Mouse (Mus musculus) naive thymus-derived CD4-positive, alpha-beta T cell, adult 2 months (primary cell): ENCODE data around the gene Oscp1.

Source experiments
- DNase-seq: peaks from one replicate; pipeline ENCODE4 v3.0.0-alpha.2; 2011; ENCODE audit warnings: low read depth

Gene Oscp1

GRCm38 (mm10) chr4:126110374-126111152 lies 52.2 kb downstream of the Oscp1 start:
- peak; percentile 85 for DNase-seq

GRCm38 (mm10) chr4:126111153-126111549 lies 52.8 kb downstream of the Oscp1 start:
- no peak for DNase-seq

DNA sequence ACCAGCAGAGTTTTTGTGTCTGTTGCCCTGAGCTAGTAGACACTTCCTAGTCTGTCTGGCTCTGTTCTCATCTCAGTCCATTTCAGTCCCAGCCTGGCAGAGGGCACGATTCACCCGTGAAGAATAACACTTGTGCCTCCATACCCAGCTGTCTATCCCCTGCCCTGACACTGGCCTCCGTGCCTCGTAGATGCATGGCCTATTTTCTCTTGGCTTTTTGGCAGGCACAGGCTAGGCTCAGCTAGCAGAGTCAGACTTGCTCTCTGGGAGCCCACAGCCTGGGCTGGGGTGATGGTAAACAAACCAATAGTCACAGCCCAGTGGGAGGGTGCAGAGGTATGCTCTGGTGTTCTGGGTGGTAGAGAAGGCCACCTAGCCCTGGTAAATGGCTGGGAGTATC lies 54.9 kb downstream of the Oscp1 start:
- no peak for DNase-seq

DNA sequence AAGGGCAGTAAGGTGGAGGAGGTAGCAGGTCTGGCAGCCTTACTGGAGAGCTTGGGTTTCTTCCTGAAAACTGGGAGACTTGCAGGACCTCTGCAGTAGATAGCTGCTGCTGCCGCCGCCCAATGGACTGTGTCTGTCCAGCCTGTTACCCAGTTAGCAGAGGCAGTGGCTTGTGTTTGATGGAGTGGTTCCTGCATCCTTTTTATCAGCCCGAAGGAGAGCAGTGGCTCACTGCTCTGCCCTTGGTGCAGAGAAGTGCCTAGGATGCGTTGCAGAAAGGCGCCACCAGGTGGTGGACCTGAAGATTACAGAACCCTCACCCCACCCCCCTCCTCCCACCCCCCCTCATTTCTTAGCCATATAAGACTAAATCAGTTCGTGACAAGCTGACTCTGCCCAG lies 55.6 kb downstream of the Oscp1 start:
- peak; percentile 89 for DNase-seq

GRCm38 (mm10) chr4:126115411-126115810 lies 57.0 kb downstream of the Oscp1 start:
- DNase-seq = no peak

DNA sequence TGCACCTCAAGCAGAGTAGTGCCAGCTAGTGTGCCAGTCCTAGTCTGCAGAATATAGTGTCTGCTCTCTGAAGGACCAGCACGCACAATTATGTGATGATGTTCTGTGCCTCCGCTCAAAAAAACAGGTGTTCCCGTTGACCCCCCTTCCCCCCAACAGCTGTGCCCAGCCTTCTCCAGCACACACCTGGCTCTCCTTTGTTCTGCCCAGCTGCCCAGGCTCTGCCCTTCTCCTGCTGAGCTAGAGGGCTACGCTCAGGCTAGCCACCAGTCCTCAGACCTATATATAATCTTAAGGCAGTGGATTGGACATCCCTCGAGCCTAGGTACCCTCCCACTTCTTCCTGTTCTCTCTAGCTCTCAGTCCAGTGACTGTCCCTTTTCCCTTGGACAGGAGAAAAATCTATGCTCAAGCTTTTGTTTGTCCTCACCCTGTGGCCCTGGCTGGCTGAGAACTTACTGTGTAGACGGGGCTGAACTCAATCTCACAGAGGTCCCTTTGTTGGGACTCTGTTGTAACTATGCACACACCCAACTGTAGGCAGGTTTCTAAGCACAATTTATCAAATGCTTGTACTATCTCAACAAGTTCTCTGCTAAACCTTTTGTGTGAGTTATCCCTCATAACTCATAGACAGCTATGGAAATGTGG lies 57.6 kb downstream of the Oscp1 start:
- DNase-seq = no peak

DNA sequence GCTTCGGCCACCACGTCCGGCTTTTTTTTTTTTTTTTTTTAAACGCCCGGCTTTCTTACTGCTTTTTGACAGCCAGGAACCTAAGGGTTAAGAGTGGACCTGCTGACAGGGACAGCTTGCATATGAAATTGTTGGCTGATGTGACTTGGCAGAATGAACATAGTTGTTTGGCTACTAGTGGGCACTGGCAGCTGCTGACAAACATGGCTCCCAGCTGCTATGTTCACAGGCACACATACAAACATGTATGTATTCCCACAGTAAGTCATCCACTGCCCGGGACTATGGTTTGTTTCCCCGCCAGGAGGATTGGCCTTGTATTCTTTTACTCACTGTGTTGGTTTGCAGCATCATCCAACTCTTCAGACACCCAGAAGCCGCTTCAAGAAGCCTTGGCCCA lies 58.8 kb downstream of the Oscp1 start:
- DNase-seq = no peak

GRCm38 (mm10) chr4:126118651-126119050 lies 60.3 kb downstream of the Oscp1 start:
- no peak for DNase-seq

DNA sequence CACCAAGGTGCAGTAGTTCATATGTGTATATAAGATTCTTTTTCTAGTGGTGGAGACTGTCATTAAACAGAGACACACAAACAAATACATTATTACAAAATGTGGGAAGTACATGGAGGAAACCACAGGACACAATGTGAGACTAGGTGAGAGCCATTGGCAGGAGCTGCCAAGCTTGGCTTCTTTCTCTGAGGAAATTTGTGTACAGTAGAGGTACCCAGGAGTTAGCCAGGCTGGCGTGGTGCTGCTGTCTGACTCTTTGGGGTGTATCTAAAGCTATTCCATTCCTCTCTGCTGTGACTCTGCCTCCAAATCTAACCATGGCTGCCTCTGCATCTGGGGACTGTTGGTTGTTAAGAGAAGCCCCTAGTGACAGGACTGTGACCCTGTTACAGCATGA lies 60.7 kb downstream of the Oscp1 start:
- DNase-seq = no peak

- no peak for DNase-seq
Observed at GRCm38 (mm10) chr4:126120052-126120451, 61.7 kb downstream of the Oscp1 start.

- DNase-seq = no peak
Observed at GRCm38 (mm10) chr4:126120506-126120905, 62.1 kb downstream of the Oscp1 start.

GRCm38 (mm10) chr4:126123309-126124040 lies 65.1 kb downstream of the Oscp1 start:
- DNase-seq = no peak

- no peak for DNase-seq
Observed at GRCm38 (mm10) chr4:126130502-126130901, 72.1 kb downstream of the Oscp1 start.

DNA sequence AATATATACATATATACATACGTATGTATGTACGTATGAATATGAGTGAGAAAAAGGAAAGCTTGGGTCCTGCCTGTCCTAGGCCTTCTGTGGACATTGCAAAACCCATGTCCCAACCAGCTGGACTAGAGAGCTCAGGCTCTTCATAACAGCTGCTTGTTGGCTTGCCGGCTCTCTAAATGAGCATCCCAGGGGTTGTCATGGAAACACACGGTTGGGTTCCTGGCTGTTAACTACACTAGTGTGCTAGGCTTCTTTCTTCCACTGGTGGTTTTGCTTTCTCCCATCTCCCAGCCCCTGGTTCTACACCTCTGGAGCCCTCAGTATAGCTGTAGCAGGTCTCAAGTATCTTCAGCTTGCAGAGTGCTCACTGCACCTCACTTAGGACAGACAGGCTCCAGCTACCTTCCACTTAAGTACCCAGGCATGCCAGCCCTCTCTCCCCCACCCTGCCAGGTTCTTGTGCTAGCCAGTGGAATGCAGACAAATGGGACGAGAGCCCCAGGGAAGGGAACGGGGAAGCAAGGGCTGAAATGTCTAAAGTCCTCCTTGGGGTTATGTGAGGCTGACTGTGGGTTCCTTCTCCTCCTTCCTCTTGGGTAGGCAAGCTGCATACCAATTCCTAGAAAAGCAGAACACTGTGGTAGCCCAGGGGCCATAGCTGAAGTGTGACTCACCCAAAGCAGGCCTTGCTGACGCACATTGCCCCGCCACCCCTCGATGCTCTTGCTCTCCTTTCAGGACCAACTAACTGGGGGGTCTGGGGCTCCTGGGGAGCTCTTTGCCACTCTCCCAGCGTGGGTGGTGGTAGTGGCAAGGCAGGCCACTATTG lies 73.1 kb downstream of the Oscp1 start:
- no peak for DNase-seq

DNA sequence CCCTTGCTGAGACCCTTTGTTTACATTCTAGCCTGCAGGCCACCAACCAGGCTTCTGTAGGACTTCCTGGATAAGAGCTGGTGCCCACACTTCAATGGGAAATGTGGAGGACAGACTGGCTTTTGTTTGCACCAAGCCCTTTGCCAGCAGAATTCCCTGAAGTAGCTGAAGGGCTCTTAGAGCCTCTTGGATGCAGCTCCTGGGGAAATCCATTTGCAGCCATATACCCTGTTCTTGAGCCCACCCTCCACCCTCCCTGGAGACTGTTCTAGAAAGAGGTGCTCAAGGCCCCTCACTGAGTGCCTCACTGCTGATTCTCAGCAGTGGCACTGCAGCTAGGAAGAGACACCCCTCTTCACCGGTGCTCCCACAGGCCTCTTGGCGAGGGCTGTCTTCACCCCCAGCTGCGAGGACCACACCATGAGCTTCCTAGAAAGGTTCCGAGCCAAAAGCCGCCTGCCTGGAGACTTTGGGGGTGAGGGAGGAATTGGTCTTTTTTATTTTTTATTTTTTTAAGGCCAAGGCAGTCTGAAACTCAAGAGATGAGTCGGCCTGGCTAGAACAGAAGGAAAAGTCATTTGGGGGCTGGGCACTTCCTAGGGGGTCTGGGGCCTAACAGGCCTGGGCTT lies 74.4 kb downstream of the Oscp1 start:
- DNase-seq = no peak

DNA sequence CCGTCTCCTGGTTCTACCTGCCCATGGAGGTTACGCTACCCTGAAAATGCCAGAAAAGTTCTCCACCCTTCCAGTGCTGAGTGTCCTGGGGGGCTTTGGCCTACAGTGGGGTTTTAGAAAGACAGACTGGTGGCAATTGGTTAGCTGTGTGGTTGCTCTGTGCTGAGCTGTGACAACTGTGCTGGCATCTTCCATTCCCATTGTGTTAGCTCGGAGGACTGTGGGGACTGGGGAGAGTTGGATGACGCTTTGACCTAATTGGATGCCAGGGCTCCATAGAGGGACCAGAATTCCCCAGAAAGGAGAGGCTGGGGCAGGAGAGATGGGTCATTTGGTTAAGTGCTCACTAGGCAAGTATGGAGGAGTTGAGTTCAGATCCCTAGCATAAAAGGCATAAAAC lies 75.9 kb downstream of the Oscp1 start:
- no peak for DNase-seq

DNA sequence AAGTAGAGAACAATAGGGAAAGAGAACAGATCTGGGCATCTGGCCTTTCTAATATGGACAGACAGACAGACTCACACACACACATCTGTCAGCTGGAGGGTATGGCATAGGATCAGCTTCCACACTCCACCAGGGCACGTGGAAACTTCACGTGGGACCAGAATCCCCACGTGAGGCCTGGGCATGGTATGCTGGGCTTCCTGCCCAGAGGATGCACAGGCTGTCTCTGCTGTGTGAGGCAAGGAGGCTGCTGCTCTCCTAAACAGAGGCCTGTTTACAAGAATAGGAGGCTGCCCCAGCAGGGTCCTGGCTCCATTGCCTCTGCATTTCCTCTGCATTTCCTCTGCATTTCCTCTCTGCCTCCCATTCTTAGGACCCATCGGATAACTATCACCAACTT lies 76.3 kb downstream of the Oscp1 start:
- DNase-seq = no peak

GRCm38 (mm10) chr4:126137773-126138172 lies 79.4 kb downstream of the Oscp1 start:
- no peak for DNase-seq

- no peak for DNase-seq
Observed at GRCm38 (mm10) chr4:126141021-126141420, 82.7 kb downstream of the Oscp1 start.
